Mouse (Mus musculus) forebrain, embryonic 12.5 days (tissue): ENCODE measurements around the gene Chmp5. TPM values are rescaled to one million over a fixed set of nuclear protein-coding genes. Genes with fewer than 3 reads are reported as not detected.
A peak's percentile ranks its signal among the peaks of the same experiment; 100 is the strongest.

Source experiments
- ATAC-seq: fragments of 200-750 bp; cut with Nextera tagmentation; 2 replicates; pipeline ENCODE4 v1.8.0; 2017; ENCODE audit warnings: moderate TSS enrichment; ENCODE audit not compliant: low FRiP score
- H3K27ac ChIP-seq: fragments of 300-500 bp; sonication (generic); 2 replicates; pipeline ENCODE4 v1.5.1; 2016; ENCODE audit warnings: mild to moderate bottlenecking
- H3K27me3 ChIP-seq: fragments of 300-500 bp; sonication (generic); 2 replicates; pipeline ENCODE4 v1.6.1; 2016; ENCODE audit warnings: mild to moderate bottlenecking
- H3K36me3 ChIP-seq: fragments of 300-500 bp; sonication (generic); replicated peaks from 2 replicates; pipeline ENCODE4 v1.6.1; 2016; ENCODE audit warnings: mild to moderate bottlenecking
- H3K4me1 ChIP-seq: fragments of 300-500 bp; sonication (generic); 2 replicates; pipeline ENCODE4 v1.6.1; 2016
- H3K4me2 ChIP-seq: fragments of 300-500 bp; sonication (generic); 2 replicates; pipeline ENCODE4 v1.6.1; 2016; ENCODE audit warnings: mild to moderate bottlenecking, moderate library complexity
- H3K4me3 ChIP-seq: fragments of 300-500 bp; sonication (generic); replicated peaks from 2 replicates; pipeline ENCODE4 v1.5.1; 2016; ENCODE audit warnings: mild to moderate bottlenecking
- H3K9ac ChIP-seq: fragments of 300-500 bp; sonication (generic); 2 replicates; pipeline ENCODE4 v1.6.1; 2016; ENCODE audit warnings: mild to moderate bottlenecking
- H3K9me3 ChIP-seq: fragments of 300-500 bp; sonication (generic); 2 replicates; pipeline ENCODE4 v1.6.1; 2016
- WGBS: fragments of 180-500 bp; shearing (Covaris S2); methylation state at CpG from one replicate; pipeline ENCODE4 v1.1.7; 2016; 5-methylcytosine and 5-hydroxymethylcytosine counted together
- polyA plus RNA-seq: library from polyadenylated mRNA; unstranded; fragments of >200 nt; fragmentation: Nextera tagmentation; extraction: Ambion mirVana; gene quantifications from 2 replicates; pipeline ENCODE4 v1.2.1, GENCODE M21; 2016

Chmp5 gene
- polyA plus RNA-seq, 1 experiment from 2014 or later, result 143 TPM

GRCm38 (mm10) chr4:40955942-40956341, 7.7 kb downstream of the Chmp5 start:
- no peaks in the 10 kb centered on the region for H3K9me3 ChIP-seq
- no peak overlapping the region for H3K9ac ChIP-seq
- WGBS, result 93% methylated on average over 6 of the region's 6 CpGs
- no peak overlapping the region for H3K4me3 ChIP-seq
- H3K27me3 ChIP-seq, result no peaks in the 10 kb centered on the region
- H3K4me1 ChIP-seq, result no peaks in the 10 kb centered on the region
- H3K4me2 ChIP-seq, result no peak overlapping the region
- H3K36me3 ChIP-seq, result peaks cover 80% of the 10 kb centered on the region
- no peak for ATAC-seq
- no peak overlapping the region for H3K27ac ChIP-seq

DNA sequence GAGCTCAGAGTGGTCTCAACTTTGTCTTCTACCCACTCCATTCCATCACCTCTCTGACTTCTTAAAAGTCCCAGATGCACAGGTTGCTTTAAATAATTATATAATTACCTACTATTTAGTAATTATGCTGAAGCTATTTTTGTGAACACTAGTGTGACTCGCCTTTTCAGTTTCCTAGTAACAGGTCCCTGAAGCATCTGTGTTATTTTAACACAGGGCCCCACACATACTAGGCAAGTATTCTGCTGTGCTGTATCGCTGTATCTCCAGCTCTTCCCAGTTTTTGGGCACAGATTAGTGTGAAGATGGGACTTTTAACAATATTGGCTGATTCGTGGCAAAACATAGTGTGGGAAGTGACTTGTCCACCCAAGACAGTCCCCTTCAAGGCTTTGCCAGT, 15.3 kb downstream of the Chmp5 start:
- Histone ChIP-seq H3K36me3 (peaks cover 72% of the 10 kb centered on the region), H3K9ac (no peak overlapping the region), H3K27me3 (no peaks in the 10 kb centered on the region), H3K4me2 (no peak overlapping the region), H3K4me1 (no peaks in the 10 kb centered on the region), H3K4me3 (no peak overlapping the region), H3K9me3 (no peaks in the 10 kb centered on the region), H3K27ac (no peak overlapping the region)
- ATAC-seq, result no peak
- WGBS, result 92% methylated on average over 3 of the region's 3 CpGs

DNA sequence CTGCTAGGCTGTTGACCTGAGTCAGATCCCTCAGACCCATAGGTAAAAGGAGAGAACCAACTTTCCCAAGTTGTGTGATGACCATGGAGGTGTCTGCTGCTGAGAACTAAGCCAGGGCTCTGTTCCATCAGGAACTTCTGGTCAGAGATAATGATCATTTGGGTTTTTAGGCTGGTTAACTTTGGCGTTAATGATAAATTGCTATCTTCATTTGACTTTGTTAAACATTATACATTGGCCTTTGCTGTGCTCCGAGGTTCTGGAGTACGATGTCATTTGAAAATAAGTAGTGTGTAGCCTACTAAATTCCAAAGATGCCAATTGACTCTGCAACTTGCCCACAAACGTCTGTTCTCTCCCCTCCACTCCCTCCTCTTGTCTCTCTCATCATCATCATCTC, 21.0 kb downstream of the Chmp5 start:
- Histone ChIP-seq H3K36me3 (peaks cover 23% of the 10 kb centered on the region), H3K4me3 (no peak overlapping the region), H3K9me3 (no peaks in the 10 kb centered on the region), H3K4me1 (peaks cover 19% of the 10 kb centered on the region), H3K4me2 (no peak overlapping the region), H3K9ac (0 out of 2 replicates have a peak overlapping the region, but pooled peaks have one; percentile 94), H3K27me3 (no peaks in the 10 kb centered on the region), H3K27ac (no peak overlapping the region)
- ATAC-seq, result no peak
- 82% methylated on average over 4 of the region's 4 CpGs for WGBS

DNA sequence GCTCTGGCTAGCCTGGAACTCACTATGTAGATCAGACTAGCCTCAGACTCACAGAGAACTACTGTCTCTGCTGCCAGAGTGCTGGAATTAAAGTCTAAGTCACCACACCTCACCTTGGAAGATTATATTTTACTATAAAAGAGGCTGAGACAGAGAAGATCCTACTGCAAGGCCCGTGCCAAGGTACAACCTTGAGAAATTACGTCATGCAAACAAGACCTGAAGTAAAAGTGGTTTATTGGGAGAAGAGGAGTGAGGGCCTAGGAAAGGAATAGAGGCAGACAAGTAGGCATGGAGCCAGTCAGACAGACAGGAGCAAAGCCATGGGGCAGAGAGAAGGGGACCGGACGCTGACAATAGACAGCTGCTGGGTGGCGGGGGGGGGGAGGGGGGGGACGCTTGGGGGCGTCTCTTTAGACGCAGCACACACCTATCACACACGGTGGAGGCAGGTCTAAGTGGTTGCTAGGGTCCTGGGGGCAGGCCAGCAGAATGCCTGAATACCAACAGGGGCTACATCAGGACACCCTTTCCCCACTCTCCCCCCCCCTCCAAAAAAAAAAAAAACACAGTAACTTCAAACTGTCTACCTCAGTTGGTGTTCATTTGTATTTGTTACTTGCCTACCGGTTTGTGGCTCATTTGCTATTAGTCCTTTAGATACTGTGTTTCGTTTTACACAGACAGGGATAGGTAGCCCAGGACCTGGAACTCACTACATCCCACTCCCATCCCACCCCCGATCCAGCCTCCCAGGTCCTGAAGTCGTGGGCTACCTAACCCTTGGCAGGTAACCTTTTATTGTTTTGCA, 21.8 kb downstream of the Chmp5 start:
- Histone ChIP-seq H3K27ac (peak overlapping the region; percentile 90), H3K9me3 (no peaks in the 10 kb centered on the region), H3K4me1 (peaks cover 19% of the 10 kb centered on the region), H3K4me2 (peak overlapping the region; percentile 76), H3K4me3 (peak overlapping the region; percentile 97), H3K27me3 (no peaks in the 10 kb centered on the region), H3K9ac (peak overlapping the region; percentile 94), H3K36me3 (peaks cover 19% of the 10 kb centered on the region)
- WGBS, result 11% methylated on average over 13 of the region's 13 CpGs
- peak; percentile 25; the same call in 1 of the 2 replicates for ATAC-seq

GRCm38 (mm10) chr4:40970592-40970841, 22.3 kb downstream of the Chmp5 start:
- 0% methylated on average over 16 of the region's 16 CpGs for WGBS
- no peak; the same call in 1 of the 2 replicates for ATAC-seq

GRCm38 (mm10) chr4:40970842-40971701, 22.9 kb downstream of the Chmp5 start, which contains the start of gene Nfx1:
Nfx1 (plus strand) TSS chr4:40970906.
- under 1% methylated on average over 77 of the region's 85 CpGs for WGBS
- Histone ChIP-seq H3K36me3 (peaks cover 18% of the 10 kb centered on the region), H3K27me3 (no peaks in the 10 kb centered on the region), H3K4me1 (peaks cover 19% of the 10 kb centered on the region), H3K4me2 (peak within 1 kb of the TSS; percentile 76), H3K27ac (peak within 1 kb of the TSS; percentile 90), H3K9ac (peak within 1 kb of the TSS; percentile 94), H3K4me3 (peak within 1 kb of the TSS; percentile 97), H3K9me3 (no peaks in the 10 kb centered on the region)
- peak; percentile 97 for ATAC-seq

More at GRCm38 (mm10) chr4:40970592-40970841, 22.3 kb downstream of the Chmp5 start:
- peak overlapping the region; percentile 97 for H3K4me3 ChIP-seq
- peaks cover 19% of the 10 kb centered on the region for H3K36me3 ChIP-seq
- H3K9me3 ChIP-seq, result no peaks in the 10 kb centered on the region
- peak overlapping the region; percentile 90 for H3K27ac ChIP-seq
- H3K4me2 ChIP-seq, result peak overlapping the region; percentile 76
- H3K27me3 ChIP-seq, result no peaks in the 10 kb centered on the region
- peak overlapping the region; percentile 94 for H3K9ac ChIP-seq
- peaks cover 19% of the 10 kb centered on the region for H3K4me1 ChIP-seq

DNA sequence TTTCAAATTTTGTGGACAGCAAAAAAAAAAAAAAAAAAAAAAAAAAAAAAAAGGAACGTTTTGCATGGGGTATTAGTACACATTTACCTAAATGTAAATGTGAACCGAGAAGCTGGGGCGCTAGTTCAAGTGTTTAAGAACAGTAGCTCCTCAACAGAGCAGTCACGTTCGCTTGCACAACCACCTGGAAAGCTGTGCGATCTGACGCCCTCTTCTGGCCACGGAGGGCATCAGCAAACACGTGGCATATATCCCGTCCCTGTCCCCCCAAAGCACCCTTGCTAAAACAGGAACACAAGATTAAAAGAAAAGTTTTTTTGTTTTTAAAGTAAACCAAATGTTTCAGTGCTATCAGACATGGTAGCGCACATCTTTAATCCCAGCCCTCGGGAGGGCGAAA, 23.5 kb downstream of the Chmp5 start:
- Histone ChIP-seq H3K4me1 (peaks cover 19% of the 10 kb centered on the region), H3K4me3 (peak overlapping the region; percentile 97), H3K9me3 (no peaks in the 10 kb centered on the region), H3K4me2 (peak overlapping the region; percentile 76), H3K9ac (peak overlapping the region; percentile 3; the same call in 1 of the 2 replicates), H3K27ac (no peak overlapping the region; the same call in 1 of the 2 replicates), H3K27me3 (no peaks in the 10 kb centered on the region), H3K36me3 (peaks cover 18% of the 10 kb centered on the region)
- ATAC-seq, result no peak
- 24% methylated on average over 13 of the region's 13 CpGs for WGBS

GRCm38 (mm10) chr4:40974011-40974410, 25.8 kb downstream of the Chmp5 start:
- Histone ChIP-seq H3K36me3 (peaks cover 32% of the 10 kb centered on the region), H3K27ac (no peak overlapping the region), H3K27me3 (no peaks in the 10 kb centered on the region), H3K9me3 (no peaks in the 10 kb centered on the region), H3K4me2 (no peak overlapping the region), H3K4me3 (no peak overlapping the region), H3K4me1 (peaks cover 19% of the 10 kb centered on the region), H3K9ac (no peak overlapping the region)
- WGBS, result 90% methylated on average over 1 of the region's 1 CpGs
- no peak for ATAC-seq

DNA sequence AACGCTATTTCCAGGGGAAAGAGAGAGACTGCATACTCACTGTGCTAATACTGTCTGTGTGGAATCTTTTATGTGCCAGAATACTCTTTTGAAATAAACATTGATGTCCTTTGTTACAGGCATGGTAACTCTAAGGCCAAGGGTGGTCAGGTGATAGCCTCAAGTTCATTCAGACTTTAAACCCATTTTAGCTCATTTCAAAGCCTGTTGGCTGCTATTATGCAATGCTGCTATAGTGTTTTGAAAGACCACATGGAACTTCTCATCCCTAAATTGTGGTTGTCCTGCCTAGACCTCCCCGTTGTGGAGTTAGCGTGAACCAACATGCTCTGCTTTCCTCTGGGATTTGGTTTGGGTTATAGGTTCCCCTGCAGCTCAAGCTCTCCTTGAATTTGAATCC, 27.5 kb downstream of the Chmp5 start:
- H3K27ac ChIP-seq, result no peak overlapping the region
- H3K36me3 ChIP-seq, result peaks cover 47% of the 10 kb centered on the region
- WGBS, result 92% methylated on average over 3 of the region's 3 CpGs
- H3K4me2 ChIP-seq, result no peak overlapping the region
- peaks cover 12% of the 10 kb centered on the region for H3K4me1 ChIP-seq
- no peaks in the 10 kb centered on the region for H3K9me3 ChIP-seq
- no peaks in the 10 kb centered on the region for H3K27me3 ChIP-seq
- no peak overlapping the region for H3K9ac ChIP-seq
- ATAC-seq, result no peak
- no peak overlapping the region for H3K4me3 ChIP-seq

DNA sequence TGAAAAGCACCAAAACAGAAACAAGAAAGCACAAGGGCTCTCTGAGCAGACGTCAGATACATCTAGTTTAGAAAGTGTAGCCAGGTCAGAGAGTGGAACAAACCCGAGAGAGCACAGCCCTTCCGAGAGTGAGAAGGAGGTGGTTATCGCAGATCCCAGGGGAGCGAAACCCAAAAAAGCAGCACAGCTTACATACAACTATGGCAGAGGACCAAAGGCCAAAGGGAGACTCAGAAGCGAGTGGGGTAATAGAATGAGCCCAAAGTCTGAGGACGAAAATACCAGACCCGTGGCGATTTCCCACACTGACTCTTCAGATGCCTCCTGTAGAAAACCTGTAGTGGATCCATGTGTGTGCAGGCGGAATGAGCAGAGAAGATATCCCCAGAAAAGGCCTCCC, 28.4 kb downstream of the Chmp5 start:
- 93% methylated on average over 10 of the region's 10 CpGs for WGBS
- H3K27me3 ChIP-seq, result no peaks in the 10 kb centered on the region
- H3K27ac ChIP-seq, result no peak overlapping the region
- H3K9me3 ChIP-seq, result no peaks in the 10 kb centered on the region
- no peak overlapping the region for H3K4me2 ChIP-seq
- ATAC-seq, result no peak
- no peak overlapping the region for H3K9ac ChIP-seq
- peaks cover 55% of the 10 kb centered on the region for H3K36me3 ChIP-seq
- peaks cover 12% of the 10 kb centered on the region for H3K4me1 ChIP-seq
- H3K4me3 ChIP-seq, result no peak overlapping the region

- no peak overlapping the region for H3K4me2 ChIP-seq
- ATAC-seq, result no peak
- no peaks in the 10 kb centered on the region for H3K4me1 ChIP-seq
- no peak overlapping the region for H3K4me3 ChIP-seq
- H3K27ac ChIP-seq, result no peak overlapping the region
- no peaks in the 10 kb centered on the region for H3K27me3 ChIP-seq
- H3K9ac ChIP-seq, result no peak overlapping the region
- no peaks in the 10 kb centered on the region for H3K9me3 ChIP-seq
- 96% methylated on average over 1 of the region's 1 CpGs for WGBS
- peaks cover 68% of the 10 kb centered on the region for H3K36me3 ChIP-seq
Observed at GRCm38 (mm10) chr4:40979430-40979829, 31.2 kb downstream of the Chmp5 start.

DNA sequence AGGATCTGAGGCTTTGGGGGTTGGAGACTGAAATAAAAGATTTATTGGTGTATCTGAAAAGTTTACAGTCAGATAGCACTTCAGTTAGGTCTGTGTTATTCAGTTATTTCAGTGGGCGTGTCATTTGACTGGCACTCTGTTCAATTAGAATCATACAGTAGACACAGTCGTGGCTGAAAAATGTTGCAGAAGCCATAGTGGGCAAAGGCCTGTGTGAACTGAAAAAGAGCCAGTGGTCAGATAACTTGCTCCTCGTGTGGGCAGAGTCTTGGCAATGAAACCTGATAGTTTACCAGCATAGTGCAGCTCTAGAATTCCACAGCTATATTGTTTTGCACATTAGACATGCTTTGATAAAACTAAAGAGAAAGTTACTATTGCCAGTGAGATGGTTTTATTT, 34.3 kb downstream of the Chmp5 start:
- no peak for ATAC-seq
- H3K36me3 ChIP-seq, result peaks cover 77% of the 10 kb centered on the region
- no peaks in the 10 kb centered on the region for H3K27me3 ChIP-seq
- WGBS, result 91% methylated on average over 3 of the region's 3 CpGs
- H3K27ac ChIP-seq, result no peak overlapping the region
- no peak overlapping the region for H3K9ac ChIP-seq
- H3K4me1 ChIP-seq, result no peaks in the 10 kb centered on the region
- no peak overlapping the region for H3K4me2 ChIP-seq
- no peak overlapping the region for H3K4me3 ChIP-seq
- no peaks in the 10 kb centered on the region for H3K9me3 ChIP-seq
